Mouse (Mus musculus): ENCODE results near the gene Uba5. TPM values are rescaled to one million over a fixed set of nuclear protein-coding genes. Genes with fewer than 3 reads are reported as not detected.
A peak's percentile ranks its signal among the peaks of the same experiment; 100 is the strongest.

The Uba5 gene
- polyA plus RNA-seq (2014; fragmentation: Nextera tagmentation; extraction: Ambion mirVana): 81.5 TPM in 2 replicates

GRCm38 (mm10) chr9:104062430-104063243, at the start of gene Uba5:
Uba5 (minus strand) TSS chr9:104063134.
- peak within 1 kb of the TSS; percentile 95 for H3K4me2 ChIP-seq (replicated peaks)
- peak within 1 kb of the TSS; percentile 78 for H3K27ac ChIP-seq
- ATAC-seq (ENCODE audit: low FRiP score) (peak; percentile 74), DNase-seq (ENCODE audit: low spot score) (peak; percentile 80)
- WGBS: under 1% methylated on average over 59 of the region's 59 CpGs
- no peaks in the 10 kb centered on the region for H3K9me3 ChIP-seq (ENCODE audit: control insufficient read depth, low read length)
- peak within 1 kb of the TSS; percentile 92 for H3K4me3 ChIP-seq (replicated peaks; ENCODE audit: low read length)
- peak within 1 kb of the TSS; percentile 87 for H3K9ac ChIP-seq
- H3K4me1 ChIP-seq (replicated peaks; ENCODE audit: control insufficient read depth, insufficient read depth, low read length): peaks cover 20% of the 10 kb centered on the region
- H3K36me3 ChIP-seq (replicated peaks; ENCODE audit: control insufficient read depth, insufficient read depth): peaks cover 30% of the 10 kb centered on the region
- no peaks in the 10 kb centered on the region for H3K27me3 ChIP-seq (ENCODE audit: control insufficient read depth, insufficient read depth, low read length)

GRCm38 (mm10) chr9:104109151-104109550, 46.2 kb upstream of the Uba5 start:
- Histone ChIP-seq H3K9ac (no peak overlapping the region), H3K9me3 (ENCODE audit: control insufficient read depth, low read length) (0 out of 2 replicates have a peak, but pooled peaks cover 3% of the 10 kb centered on the region), H3K4me2 (replicated peaks) (no peak overlapping the region), H3K4me1 (replicated peaks; ENCODE audit: control insufficient read depth, insufficient read depth, low read length) (no peaks in the 10 kb centered on the region), H3K36me3 (replicated peaks; ENCODE audit: control insufficient read depth, insufficient read depth) (no peaks in the 10 kb centered on the region), H3K27me3 (ENCODE audit: control insufficient read depth, insufficient read depth, low read length) (no peaks in the 10 kb centered on the region), H3K4me3 (replicated peaks; ENCODE audit: low read length) (no peak overlapping the region), H3K27ac (no peak overlapping the region)
- DNase-seq (ENCODE audit: low spot score): no peak
- WGBS: 88% methylated on average over 5 of the region's 5 CpGs
- ATAC-seq (ENCODE audit: low FRiP score): no peak

GRCm38 (mm10) chr9:104108571-104109143, 45.7 kb upstream of the Uba5 start:
- no peak for ATAC-seq (ENCODE audit: low FRiP score)
- Histone ChIP-seq H3K9ac (no peak overlapping the region), H3K27me3 (ENCODE audit: control insufficient read depth, insufficient read depth, low read length) (no peaks in the 10 kb centered on the region), H3K36me3 (replicated peaks; ENCODE audit: control insufficient read depth, insufficient read depth) (no peaks in the 10 kb centered on the region), H3K4me1 (replicated peaks; ENCODE audit: control insufficient read depth, insufficient read depth, low read length) (no peaks in the 10 kb centered on the region), H3K9me3 (ENCODE audit: control insufficient read depth, low read length) (0 out of 2 replicates have a peak, but pooled peaks cover 3% of the 10 kb centered on the region), H3K27ac (no peak overlapping the region), H3K4me2 (replicated peaks) (no peak overlapping the region), H3K4me3 (replicated peaks; ENCODE audit: low read length) (no peak overlapping the region)
- no peak for DNase-seq (ENCODE audit: low spot score)
- 71% methylated on average over 2 of the region's 2 CpGs for WGBS

GRCm38 (mm10) chr9:104107482-104107881, 44.5 kb upstream of the Uba5 start:
- no peak overlapping the region for H3K4me3 ChIP-seq (replicated peaks; ENCODE audit: low read length)
- 0 out of 2 replicates have a peak, but pooled peaks cover 3% of the 10 kb centered on the region for H3K9me3 ChIP-seq (ENCODE audit: control insufficient read depth, low read length)
- no peaks in the 10 kb centered on the region for H3K27me3 ChIP-seq (ENCODE audit: control insufficient read depth, insufficient read depth, low read length)
- H3K27ac ChIP-seq: no peak overlapping the region
- DNase-seq (ENCODE audit: low spot score) (no peak), ATAC-seq (ENCODE audit: low FRiP score) (no peak)
- WGBS: 84% methylated on average over 6 of the region's 6 CpGs
- H3K36me3 ChIP-seq (replicated peaks; ENCODE audit: control insufficient read depth, insufficient read depth): no peaks in the 10 kb centered on the region
- no peak overlapping the region for H3K9ac ChIP-seq
- H3K4me1 ChIP-seq (replicated peaks; ENCODE audit: control insufficient read depth, insufficient read depth, low read length): no peaks in the 10 kb centered on the region
- no peak overlapping the region for H3K4me2 ChIP-seq (replicated peaks)

GRCm38 (mm10) chr9:104106930-104107329, 44.0 kb upstream of the Uba5 start:
- no peak for DNase-seq (ENCODE audit: low spot score)
- Histone ChIP-seq H3K9ac (no peak overlapping the region), H3K27ac (no peak overlapping the region), H3K4me2 (replicated peaks) (no peak overlapping the region), H3K36me3 (replicated peaks; ENCODE audit: control insufficient read depth, insufficient read depth) (no peaks in the 10 kb centered on the region), H3K4me1 (replicated peaks; ENCODE audit: control insufficient read depth, insufficient read depth, low read length) (no peaks in the 10 kb centered on the region), H3K4me3 (replicated peaks; ENCODE audit: low read length) (no peak overlapping the region), H3K27me3 (ENCODE audit: control insufficient read depth, insufficient read depth, low read length) (no peaks in the 10 kb centered on the region), H3K9me3 (ENCODE audit: control insufficient read depth, low read length) (0 out of 2 replicates have a peak, but pooled peaks cover 3% of the 10 kb centered on the region)
- no peak for ATAC-seq (ENCODE audit: low FRiP score)
- WGBS: 89% methylated on average over 9 of the region's 9 CpGs

- 88% methylated on average over 2 of the region's 2 CpGs for whole genome bisulfite sequencing
- no peak for ATAC-seq (ENCODE audit: low FRiP score)
- H3K9ac ChIP-seq: no peak overlapping the region
Observed at GRCm38 (mm10) chr9:104104986-104105385, 42.1 kb upstream of the Uba5 start.

GRCm38 (mm10) chr9:104102901-104103300, 40.0 kb upstream of the Uba5 start:
- 34% methylated on average over 2 of the region's 2 CpGs for WGBS
- no peak overlapping the region for H3K4me3 ChIP-seq (replicated peaks; ENCODE audit: low read length)
- no peaks in the 10 kb centered on the region for H3K9me3 ChIP-seq (ENCODE audit: control insufficient read depth, low read length)
- peaks cover 7% of the 10 kb centered on the region; the same call in 1 of the 2 replicates for H3K36me3 ChIP-seq (replicated peaks; ENCODE audit: control insufficient read depth, insufficient read depth)
- H3K27me3 ChIP-seq (ENCODE audit: control insufficient read depth, insufficient read depth, low read length): no peaks in the 10 kb centered on the region
- DNase-seq (ENCODE audit: low spot score) (no peak), ATAC-seq (ENCODE audit: low FRiP score) (no peak)
- H3K27ac ChIP-seq: no peak overlapping the region
- H3K4me2 ChIP-seq (replicated peaks): no peak overlapping the region
- H3K9ac ChIP-seq: no peak overlapping the region
- no peaks in the 10 kb centered on the region for H3K4me1 ChIP-seq (replicated peaks; ENCODE audit: control insufficient read depth, insufficient read depth, low read length)

More at GRCm38 (mm10) chr9:104104986-104105385, 42.1 kb upstream of the Uba5 start:
- Histone ChIP-seq H3K36me3 (replicated peaks; ENCODE audit: control insufficient read depth, insufficient read depth) (no peaks in the 10 kb centered on the region), H3K27me3 (ENCODE audit: control insufficient read depth, insufficient read depth, low read length) (no peaks in the 10 kb centered on the region), H3K4me3 (replicated peaks; ENCODE audit: low read length) (no peak overlapping the region), H3K9me3 (ENCODE audit: control insufficient read depth, low read length) (no peaks in the 10 kb centered on the region), H3K4me2 (replicated peaks) (no peak overlapping the region), H3K4me1 (replicated peaks; ENCODE audit: control insufficient read depth, insufficient read depth, low read length) (no peaks in the 10 kb centered on the region), H3K27ac (no peak overlapping the region)
- DNase-seq (ENCODE audit: low spot score): no peak

GRCm38 (mm10) chr9:104102301-104102700, 39.4 kb upstream of the Uba5 start:
- WGBS: 38% methylated on average over 6 of the region's 6 CpGs
- Histone ChIP-seq H3K4me1 (replicated peaks; ENCODE audit: control insufficient read depth, insufficient read depth, low read length) (no peaks in the 10 kb centered on the region), H3K9me3 (ENCODE audit: control insufficient read depth, low read length) (no peaks in the 10 kb centered on the region), H3K4me3 (replicated peaks; ENCODE audit: low read length) (no peak overlapping the region), H3K27me3 (ENCODE audit: control insufficient read depth, insufficient read depth, low read length) (no peaks in the 10 kb centered on the region), H3K9ac (no peak overlapping the region), H3K4me2 (replicated peaks) (no peak overlapping the region), H3K36me3 (replicated peaks; ENCODE audit: control insufficient read depth, insufficient read depth) (peaks cover 9% of the 10 kb centered on the region; the same call in 1 of the 2 replicates), H3K27ac (no peak overlapping the region)
- ATAC-seq (ENCODE audit: low FRiP score) (no peak), DNase-seq (ENCODE audit: low spot score) (no peak)

- ATAC-seq (ENCODE audit: low FRiP score) (no peak), DNase-seq (ENCODE audit: low spot score) (no peak)
- H3K27ac ChIP-seq: no peak overlapping the region
- no peak overlapping the region for H3K9ac ChIP-seq
- 29% methylated on average over 3 of the region's 3 CpGs for WGBS
- H3K4me3 ChIP-seq (replicated peaks; ENCODE audit: low read length): no peak overlapping the region
- H3K9me3 ChIP-seq (ENCODE audit: control insufficient read depth, low read length): no peaks in the 10 kb centered on the region
- no peaks in the 10 kb centered on the region for H3K4me1 ChIP-seq (replicated peaks; ENCODE audit: control insufficient read depth, insufficient read depth, low read length)
- H3K4me2 ChIP-seq (replicated peaks): no peak overlapping the region
- no peaks in the 10 kb centered on the region for H3K27me3 ChIP-seq (ENCODE audit: control insufficient read depth, insufficient read depth, low read length)
- H3K36me3 ChIP-seq (replicated peaks; ENCODE audit: control insufficient read depth, insufficient read depth): peaks cover 10% of the 10 kb centered on the region; the same call in 1 of the 2 replicates
Observed at GRCm38 (mm10) chr9:104101458-104101857, 38.5 kb upstream of the Uba5 start.

Data from hindbrain, embryonic 14.5 days (tissue).